Mouse (Mus musculus): ENCODE results near the gene Plpp6. TPM values are rescaled to one million over a fixed set of nuclear protein-coding genes. Genes with fewer than 3 reads are reported as not detected.

Plpp6 gene
- total RNA-seq (2021): 1 to 10 TPM; 2.9 to 3.1 TPM
- long read RNA-seq, experiment 1, transcript Plpp6-201 (1 exons, 2,859 nt): major isoform, 6 of 6 reads
- long read RNA-seq, experiment 1, partial matches to known transcripts: 0 of 6 reads
- long read RNA-seq, experiment 1, other reads (novel, unspliced or antisense): 0 of 6 reads
- long read RNA-seq, experiment 2, partial matches to known transcripts: 0 of 4 reads
- long read RNA-seq, experiment 2, other reads (novel, unspliced or antisense): 0 of 4 reads

- intact Hi-C loops (cut with DNase I; ENCODE audit: low total_unique reads): no loop called here
- peak; percentile 78 for DNase-seq
These were observed at the start of gene Plpp6 for GRCm38 (mm10) chr19:28963842-28964551. Gene Plpp6, plus strand, starts transcription at chr19:28963953.

- no peak for DNase-seq
- intact Hi-C loops (cut with DNase I; ENCODE audit: low total_unique reads): no loop called here
These were observed 49.2 kb upstream of the Plpp6 start for GRCm38 (mm10) chr19:28914598-28914997.

- intact Hi-C loops (cut with DNase I; ENCODE audit: low total_unique reads): no loop called here
- DNase-seq: no peak
These were observed 48.0 kb upstream of the Plpp6 start for GRCm38 (mm10) chr19:28915602-28916250.

GRCm38 (mm10) chr19:28916492-28916891, 47.3 kb upstream of the Plpp6 start:
- no peak for DNase-seq
- intact Hi-C loops (cut with DNase I; ENCODE audit: low total_unique reads): no loop called here

GRCm38 (mm10) chr19:28917839-28918238, 45.9 kb upstream of the Plpp6 start:
- no peak for DNase-seq

GRCm38 (mm10) chr19:28926366-28926765, 37.4 kb upstream of the Plpp6 start:
- no peak for DNase-seq
- intact Hi-C loops (cut with DNase I; ENCODE audit: low total_unique reads): no loop called here

More at GRCm38 (mm10) chr19:28917839-28918238, 45.9 kb upstream of the Plpp6 start:
- intact Hi-C loops (cut with DNase I; ENCODE audit: low total_unique reads): no loop called here

GRCm38 (mm10) chr19:28927396-28927795, 36.4 kb upstream of the Plpp6 start:
- intact Hi-C loops (cut with DNase I; ENCODE audit: low total_unique reads): no loop called here
- DNase-seq: no peak

GRCm38 (mm10) chr19:28929034-28929433, 34.7 kb upstream of the Plpp6 start:
- no peak for DNase-seq
- intact Hi-C loops (cut with DNase I; ENCODE audit: low total_unique reads): no loop called here

- intact Hi-C loops (cut with DNase I; ENCODE audit: low total_unique reads): no loop called here
These were observed 28.9 kb upstream of the Plpp6 start for GRCm38 (mm10) chr19:28934897-28935296.

GRCm38 (mm10) chr19:28940135-28940874, 23.4 kb upstream of the Plpp6 start:
- no peak for DNase-seq
- intact Hi-C loops (cut with DNase I; ENCODE audit: low total_unique reads): no loop called here

More at GRCm38 (mm10) chr19:28934897-28935296, 28.9 kb upstream of the Plpp6 start:
- DNase-seq: no peak

GRCm38 (mm10) chr19:28941271-28941670, 22.5 kb upstream of the Plpp6 start:
- intact Hi-C loops (cut with DNase I; ENCODE audit: low total_unique reads): no loop called here
- DNase-seq: no peak

- no peak for DNase-seq
These were observed 17.0 kb upstream of the Plpp6 start for GRCm38 (mm10) chr19:28946782-28947181.

GRCm38 (mm10) chr19:28947311-28947710, 16.4 kb upstream of the Plpp6 start:
- intact Hi-C loops (cut with DNase I; ENCODE audit: low total_unique reads): no loop called here
- DNase-seq: no peak

More at GRCm38 (mm10) chr19:28946782-28947181, 17.0 kb upstream of the Plpp6 start:
- intact Hi-C loops (cut with DNase I; ENCODE audit: low total_unique reads): no loop called here

GRCm38 (mm10) chr19:28951251-28951650, 12.5 kb upstream of the Plpp6 start:
- intact Hi-C loops (cut with DNase I; ENCODE audit: low total_unique reads): no loop called here
- no peak for DNase-seq

- no peak for DNase-seq
- intact Hi-C loops (cut with DNase I; ENCODE audit: low total_unique reads): no loop called here
These were observed 640 bp upstream of the Plpp6 start for GRCm38 (mm10) chr19:28963113-28963512.

- no peak for DNase-seq
- intact Hi-C loops (cut with DNase I; ENCODE audit: low total_unique reads): no loop called here
These were observed 276 bp upstream of the Plpp6 start for GRCm38 (mm10) chr19:28963513-28963841.

GRCm38 (mm10) chr19:28964552-28964903, 775 bp downstream of the Plpp6 start:
- DNase-seq: no peak
- intact Hi-C loops (cut with DNase I; ENCODE audit: low total_unique reads): no loop called here

GRCm38 (mm10) chr19:28967652-28968051, 3.9 kb downstream of the Plpp6 start, which contains the start of gene 4430402I18Rik:
Gene 4430402I18Rik, minus strand, starts transcription at chr19:28967800.
- no peak for DNase-seq
- intact Hi-C loops (cut with DNase I; ENCODE audit: low total_unique reads): no loop called here

- DNase-seq: no peak
- intact Hi-C loops (cut with DNase I; ENCODE audit: low total_unique reads): no loop called here
These were observed 4.4 kb downstream of the Plpp6 start for GRCm38 (mm10) chr19:28968178-28968577.

GRCm38 (mm10) chr19:28969231-28969630, 5.5 kb downstream of the Plpp6 start:
- intact Hi-C loops (cut with DNase I; ENCODE audit: low total_unique reads): no loop called here
- DNase-seq: no peak

All from gastrocnemius, postnatal 14 days (tissue).